Mouse (Mus musculus) intestine, embryonic 15.5 days (tissue): ENCODE measurements around the gene Ccl8. TPM values are rescaled to one million over a fixed set of nuclear protein-coding genes. Genes with fewer than 3 reads are reported as not detected.
A peak's percentile ranks its signal among the peaks of the same experiment; 100 is the strongest.

Experiments
- ATAC-seq: fragments of 200-750 bp; cut with Nextera tagmentation; 2 replicates; pipeline ENCODE4 v1.8.0; 2017; ENCODE audit warnings: moderate TSS enrichment, moderate library complexity
- H3K27ac ChIP-seq: fragments of 300-500 bp; sonication (generic); 2 replicates; pipeline ENCODE4 v1.5.1; 2015; ENCODE audit warnings: mild to moderate bottlenecking, inconsistent platforms
- H3K27me3 ChIP-seq: fragments of 300-500 bp; sonication (generic); replicated peaks from 2 replicates; pipeline ENCODE4 v1.6.1; 2015; ENCODE audit warnings: inconsistent platforms
- H3K36me3 ChIP-seq: fragments of 300-500 bp; sonication (generic); 2 replicates; pipeline ENCODE4 v1.6.1; 2015; ENCODE audit warnings: inconsistent platforms
- H3K4me1 ChIP-seq: fragments of 300-500 bp; sonication (generic); replicated peaks from 2 replicates; pipeline ENCODE4 v1.6.1; 2015; ENCODE audit warnings: inconsistent platforms
- H3K4me2 ChIP-seq: fragments of 300-500 bp; sonication (generic); replicated peaks from 2 replicates; pipeline ENCODE4 v1.6.1; 2015; ENCODE audit warnings: mild to moderate bottlenecking, inconsistent platforms
- H3K4me3 ChIP-seq: fragments of 300-500 bp; sonication (generic); replicated peaks from 2 replicates; pipeline ENCODE4 v1.5.1; 2015; ENCODE audit warnings: inconsistent platforms
- H3K9ac ChIP-seq: fragments of 300-500 bp; sonication (generic); 2 replicates; pipeline ENCODE4 v1.6.1; 2015; ENCODE audit warnings: inconsistent platforms
- H3K9me3 ChIP-seq: fragments of 300-500 bp; sonication (generic); 2 replicates; pipeline ENCODE4 v1.6.1; 2016; ENCODE audit warnings: inconsistent platforms
- WGBS: fragments of 180-500 bp; shearing (Covaris S2); methylation state at CpG from one replicate; pipeline ENCODE4 v1.1.7; 2015; 5-methylcytosine and 5-hydroxymethylcytosine counted together
- polyA plus RNA-seq: library from polyadenylated mRNA; unstranded; fragments of >200 nt; fragmentation: Nextera tagmentation; extraction: Ambion mirVana; gene quantifications from 2 replicates; pipeline ENCODE4 v1.2.1, GENCODE M21; 2015

The Ccl8 gene
- polyA plus RNA-seq, 1 experiment from 2014 or later = not detected

- H3K9me3 ChIP-seq = no peaks in the 10 kb centered on the region
- no peaks in the 10 kb centered on the region for H3K36me3 ChIP-seq
- H3K27ac ChIP-seq = no peak within 1 kb of the TSS
- no peaks in the 10 kb centered on the region for H3K4me1 ChIP-seq
- no peak within 1 kb of the TSS for H3K4me2 ChIP-seq
- H3K9ac ChIP-seq = no peak within 1 kb of the TSS
- H3K27me3 ChIP-seq = no peaks in the 10 kb centered on the region
- no peak within 1 kb of the TSS for H3K4me3 ChIP-seq
- WGBS = 57% methylated on average over 2 of the region's 2 CpGs
- no peak for ATAC-seq
These were observed 13.5 kb upstream of the Ccl8 start, which contains the start of gene Ccl12 for GRCm38 (mm10) chr11:82101529-82101928. Gene Ccl12 (plus strand): TSS chr11:82101845.

- no peak for ATAC-seq
- Histone ChIP-seq H3K9me3 (no peaks in the 10 kb centered on the region), H3K36me3 (no peaks in the 10 kb centered on the region), H3K4me2 (no peak overlapping the region), H3K27ac (no peak overlapping the region), H3K9ac (no peak overlapping the region), H3K27me3 (no peaks in the 10 kb centered on the region), H3K4me3 (no peak overlapping the region), H3K4me1 (no peaks in the 10 kb centered on the region)
These were observed 5.4 kb upstream of the Ccl8 start for GRCm38 (mm10) chr11:82109611-82110010.

- H3K9me3 ChIP-seq = no peaks in the 10 kb centered on the region
These were observed 4.4 kb upstream of the Ccl8 start for GRCm38 (mm10) chr11:82110372-82111248.

GRCm38 (mm10) chr11:82116041-82116440 is 1.1 kb downstream of the Ccl8 start:
- 84% methylated on average over 3 of the region's 3 CpGs for WGBS
- Histone ChIP-seq H3K27ac (no peak overlapping the region), H3K36me3 (no peaks in the 10 kb centered on the region), H3K4me1 (no peaks in the 10 kb centered on the region), H3K27me3 (no peaks in the 10 kb centered on the region), H3K4me3 (no peak overlapping the region), H3K9me3 (no peaks in the 10 kb centered on the region), H3K4me2 (no peak overlapping the region), H3K9ac (no peak overlapping the region)
- no peak for ATAC-seq

More at GRCm38 (mm10) chr11:82110372-82111248, 4.4 kb upstream of the Ccl8 start:
- no peak overlapping the region for H3K4me3 ChIP-seq
- H3K9ac ChIP-seq = no peak overlapping the region
- H3K4me1 ChIP-seq = no peaks in the 10 kb centered on the region
- H3K27me3 ChIP-seq = no peaks in the 10 kb centered on the region
- WGBS = 70% methylated on average over 6 of the region's 6 CpGs
- no peak overlapping the region for H3K4me2 ChIP-seq
- H3K27ac ChIP-seq = no peak overlapping the region
- no peaks in the 10 kb centered on the region for H3K36me3 ChIP-seq
- ATAC-seq = no peak

GRCm38 (mm10) chr11:82132977-82133376 is 18.0 kb downstream of the Ccl8 start:
- Histone ChIP-seq H3K27ac (no peak overlapping the region), H3K4me3 (no peak overlapping the region), H3K36me3 (no peaks in the 10 kb centered on the region), H3K4me2 (no peak overlapping the region), H3K27me3 (no peaks in the 10 kb centered on the region), H3K9ac (no peak overlapping the region), H3K9me3 (no peaks in the 10 kb centered on the region), H3K4me1 (no peaks in the 10 kb centered on the region)
- ATAC-seq = no peak
- WGBS = 61% methylated on average over 1 of the region's 1 CpGs

GRCm38 (mm10) chr11:82136196-82136595 is 21.2 kb downstream of the Ccl8 start:
- Histone ChIP-seq H3K27me3 (no peaks in the 10 kb centered on the region), H3K9me3 (no peaks in the 10 kb centered on the region), H3K4me2 (no peak overlapping the region), H3K27ac (no peak overlapping the region), H3K9ac (no peak overlapping the region), H3K36me3 (no peaks in the 10 kb centered on the region), H3K4me3 (no peak overlapping the region), H3K4me1 (no peaks in the 10 kb centered on the region; the same call in 1 of the 2 replicates)
- 81% methylated on average over 2 of the region's 2 CpGs for whole genome bisulfite sequencing
- no peak for ATAC-seq

GRCm38 (mm10) chr11:82139492-82140094 is 24.6 kb downstream of the Ccl8 start:
- Histone ChIP-seq H3K9ac (no peak overlapping the region), H3K9me3 (no peaks in the 10 kb centered on the region), H3K4me3 (no peak overlapping the region), H3K27me3 (no peaks in the 10 kb centered on the region), H3K27ac (peak overlapping the region; percentile 63), H3K4me1 (no peaks in the 10 kb centered on the region; the same call in 1 of the 2 replicates), H3K4me2 (no peak overlapping the region), H3K36me3 (no peaks in the 10 kb centered on the region)
- WGBS = 19% methylated on average over 7 of the region's 7 CpGs
- peak; percentile 70 for ATAC-seq

GRCm38 (mm10) chr11:82159126-82159525 is 44.1 kb downstream of the Ccl8 start:
- Histone ChIP-seq H3K9ac (no peak overlapping the region), H3K9me3 (no peaks in the 10 kb centered on the region), H3K4me3 (no peak overlapping the region), H3K27ac (no peak overlapping the region), H3K4me2 (no peak overlapping the region), H3K27me3 (no peaks in the 10 kb centered on the region), H3K4me1 (no peaks in the 10 kb centered on the region), H3K36me3 (no peaks in the 10 kb centered on the region)
- WGBS = 88% methylated on average over 2 of the region's 2 CpGs
- ATAC-seq = no peak

- Histone ChIP-seq H3K4me2 (no peak overlapping the region), H3K27me3 (no peaks in the 10 kb centered on the region), H3K9me3 (no peaks in the 10 kb centered on the region), H3K4me3 (no peak overlapping the region), H3K4me1 (no peaks in the 10 kb centered on the region), H3K36me3 (no peaks in the 10 kb centered on the region), H3K27ac (no peak overlapping the region), H3K9ac (no peak overlapping the region)
- WGBS = 71% methylated on average over 8 of the region's 8 CpGs
- ATAC-seq = no peak
These were observed 48.3 kb downstream of the Ccl8 start for GRCm38 (mm10) chr11:82163285-82163684.

Other genes with a start within 250 kb of the Ccl8 start
- gene Asic2, start 146.7 kb upstream of the Ccl8 start, polyA plus RNA-seq = 0.19 and 0.32 TPM in 2 replicates
- gene Ccl2, start 79.6 kb upstream of the Ccl8 start, polyA plus RNA-seq = 10.2 and 10.4 TPM in 2 replicates
- gene Gm17268, start 76.6 kb upstream of the Ccl8 start, polyA plus RNA-seq = not detected in 2 replicates
- 3.6 and 5.1 TPM in 2 replicates for gene Ccl7, start 69.5 kb upstream of the Ccl8 start, polyA plus RNA-seq
- 97.5 and 103 TPM in 2 replicates for gene Ccl11, start 57.4 kb upstream of the Ccl8 start, polyA plus RNA-seq
- 2.8 and 5.0 TPM in 2 replicates for gene Ccl12, start 13.3 kb upstream of the Ccl8 start, polyA plus RNA-seq
- gene Ccl1, start 190.5 kb downstream of the Ccl8 start, polyA plus RNA-seq = not detected in 2 replicates